Mouse (Mus musculus): Measurements from ENCODE around the gene Esrrg. TPM values are rescaled to one million over a fixed set of nuclear protein-coding genes. Genes with fewer than 3 reads are reported as not detected.

Gene Esrrg
- 8.7 TPM for polyA plus RNA-seq (2014; fragmentation: Illumina TruSeq; extraction: RNeasy Lipid Tissue Mini Kit (QIAGEN cat#74804); ENCODE audit: low read depth, low replicate concordance)

DNA sequence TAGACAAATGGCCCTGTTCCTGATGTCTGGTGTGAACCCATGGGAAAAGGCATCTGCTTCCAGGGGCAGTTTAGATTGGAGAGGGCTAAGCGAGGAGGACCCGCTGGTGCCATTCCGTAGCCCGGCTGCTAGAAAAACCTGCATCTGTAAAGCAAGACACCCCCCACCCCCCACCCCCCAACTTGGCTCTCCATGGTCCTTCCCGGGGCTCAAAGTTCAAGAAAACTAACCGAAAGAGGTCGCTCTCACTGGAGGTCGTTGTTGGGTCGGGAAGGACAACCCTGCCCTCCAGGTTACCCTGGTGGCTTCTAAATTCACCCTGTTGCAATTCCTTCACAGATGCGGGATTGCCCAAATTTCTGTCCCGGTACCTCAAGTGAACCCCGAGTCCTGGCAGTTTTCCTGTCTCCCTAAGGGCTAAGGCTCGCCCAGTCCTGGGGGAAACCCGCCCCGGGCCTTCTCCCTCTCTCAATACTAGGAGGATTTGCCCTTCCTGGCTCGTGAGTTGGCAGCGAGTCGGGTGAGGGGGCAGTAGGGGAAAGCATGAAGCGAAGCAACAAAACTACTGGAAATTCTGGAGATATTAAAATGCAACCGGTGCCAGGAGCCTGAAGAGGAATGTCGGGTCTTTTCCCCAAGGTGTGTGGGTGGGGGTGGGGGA lies at the start of gene Esrrg:
TSS of gene Esrrg (plus strand) at position 531 of the 661 bp plus-strand sequence.

GRCm38 (mm10) chr1:188261903-188262682 lies 653.5 kb downstream of the Esrrg start, which contains the start of gene Ush2a:
TSS of gene Ush2a (plus strand) at chr1:188262023.

Measured in liver, adult 10 weeks (tissue).